Mouse (Mus musculus) gastrocnemius, adult 18-20 months (tissue): ENCODE measurements around the gene Snap29. TPM values are rescaled to one million over a fixed set of nuclear protein-coding genes. Genes with fewer than 3 reads are reported as not detected.

Experiments
- DNase-seq: peaks from one replicate; pipeline ENCODE4 v3.0.0; 2021; ENCODE audit warnings: low spot score
- total RNA-seq, 2 experiments: library from RNA; stranded (reverse); gene quantifications; 2 replicates each; pipeline ENCODE4 v1.2.3; 2021

Gene Snap29
- total RNA-seq, 2 experiments from 2014 or later = 17.7 to 19.1 TPM

DNA sequence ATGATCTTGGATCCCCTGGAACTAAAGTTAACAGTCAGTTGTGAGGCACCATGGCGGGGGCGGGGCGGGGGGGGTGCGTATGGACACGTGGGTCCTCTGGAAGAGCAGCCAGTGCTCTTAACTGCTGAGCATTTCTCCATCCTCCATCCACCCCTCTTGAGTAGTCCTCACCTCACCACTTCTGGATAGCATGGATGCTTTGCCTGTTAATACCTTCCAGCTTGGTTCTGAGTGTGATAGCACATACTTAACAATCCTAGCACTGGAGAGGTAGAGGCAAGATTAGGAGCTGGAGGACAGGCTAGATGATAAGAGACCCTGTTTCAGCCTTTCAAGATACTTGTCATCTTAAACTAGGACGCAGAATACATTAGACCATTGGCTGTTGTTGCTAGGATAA lies 66.7 kb downstream of the Snap29 start:
- no peak for DNase-seq

DNA sequence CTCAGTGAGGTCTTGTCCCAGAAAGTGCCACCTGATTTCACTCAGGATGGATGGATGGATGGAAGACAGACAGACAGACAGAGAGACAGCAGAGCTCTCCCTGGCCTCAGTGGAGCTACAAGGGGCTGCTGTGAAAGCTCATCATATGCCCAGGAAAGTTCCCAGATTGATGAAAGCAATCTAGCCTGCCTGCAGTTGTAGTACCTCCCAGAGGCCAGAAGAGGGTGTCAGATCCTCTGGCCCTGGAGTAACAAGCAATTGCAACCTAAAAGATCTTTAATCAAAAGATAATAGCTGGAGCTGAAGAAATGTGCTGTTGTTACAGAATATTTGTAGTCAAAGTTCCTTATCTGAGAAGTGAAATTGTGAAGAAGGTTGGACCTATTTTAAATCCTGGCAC lies 68.3 kb downstream of the Snap29 start:
- DNase-seq = no peak

DNA sequence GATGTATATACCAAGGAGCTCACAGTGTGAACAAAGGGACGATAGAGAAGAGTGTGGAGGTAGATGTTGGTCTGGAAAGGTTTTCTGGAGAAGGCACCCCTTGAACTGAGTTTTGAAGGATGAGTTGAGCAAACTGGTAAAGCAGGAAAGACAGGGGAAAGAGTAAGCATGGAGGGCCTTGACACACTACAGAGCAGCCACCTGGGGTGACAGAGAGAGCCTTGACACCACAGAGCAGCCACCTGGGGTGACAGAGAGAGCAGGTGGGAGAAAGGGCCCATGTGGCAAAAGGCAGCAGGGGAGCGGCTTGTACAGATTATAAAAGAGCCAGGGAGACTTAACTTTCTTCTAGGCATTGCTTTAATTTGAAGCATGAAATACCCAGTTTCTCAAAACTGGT lies 69.0 kb downstream of the Snap29 start:
- DNase-seq = no peak

DNA sequence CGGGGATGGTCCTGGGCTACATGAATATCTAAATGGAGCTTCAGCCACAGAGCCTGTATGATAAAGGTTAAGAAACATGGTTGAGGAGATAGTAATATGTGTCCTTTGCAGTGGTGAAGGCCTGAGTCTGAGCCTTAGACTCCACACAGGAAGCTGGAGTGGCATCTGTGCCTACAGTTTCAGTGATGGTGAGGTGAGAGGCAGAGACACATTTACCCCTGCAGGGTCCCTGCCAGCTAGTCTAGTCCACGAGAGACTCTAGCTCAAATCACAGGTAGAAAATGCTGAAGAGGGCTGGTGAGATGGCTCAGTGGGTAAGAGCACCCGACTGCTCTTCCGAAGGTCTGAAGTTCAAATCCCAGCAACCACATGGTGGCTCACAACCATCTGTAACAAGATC lies 69.5 kb downstream of the Snap29 start:
- no peak for DNase-seq

DNA sequence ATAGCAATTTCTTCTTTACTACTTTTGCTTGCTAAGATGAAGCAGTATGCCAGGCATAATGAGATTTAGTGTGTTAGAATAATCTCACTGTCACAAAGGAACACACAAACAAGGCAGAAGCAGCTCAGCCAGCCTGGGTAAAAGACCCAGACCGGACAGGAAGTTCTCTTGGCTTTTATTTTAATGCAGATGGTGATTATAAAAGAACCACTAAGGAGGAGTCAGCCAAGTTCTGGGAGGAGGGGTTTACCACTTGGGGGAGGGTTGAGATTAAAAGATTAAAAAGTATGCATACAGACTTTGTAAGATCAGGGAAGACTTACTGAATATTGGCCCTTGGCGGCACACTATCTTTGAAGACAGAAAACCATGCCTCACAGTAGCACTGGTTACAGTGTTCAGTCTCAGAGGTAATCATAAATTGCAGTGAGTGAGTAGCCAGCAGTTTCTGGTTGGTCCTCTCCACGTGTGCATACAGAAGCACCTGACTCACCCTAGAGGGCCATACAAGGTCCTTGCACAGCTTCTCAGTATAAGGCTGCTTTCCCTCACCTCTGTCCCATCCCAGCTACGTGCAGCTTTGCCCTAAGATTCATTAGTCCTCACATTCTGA lies 72.7 kb downstream of the Snap29 start:
- DNase-seq = no peak

Other genes with a start within 250 kb of the Snap29 start
- 100 to 1,000 TPM; 146 to 149 TPM for gene Ube2l3, start 203.3 kb upstream of the Snap29 start, total RNA-seq
- under 1 TPM; 0.05 to 0.07 TPM for gene Rimbp3, start 197.4 kb upstream of the Snap29 start, total RNA-seq
- gene Hic2, start 172.4 kb upstream of the Snap29 start, total RNA-seq = 1 to 10 TPM; 1.4 to 1.7 TPM
- gene Tmem191c, start 129.9 kb upstream of the Snap29 start, total RNA-seq = 1 to 10 TPM in 1 of 2 experiments, under 1 TPM in 1; 0.97 to 1.9 TPM
- under 1 TPM in 1 of 2 experiments, not detected in 1; 0.31 TPM for gene Serpind1, start 74.6 kb upstream of the Snap29 start, total RNA-seq
- gene Pi4ka, start 328 bp downstream of the Snap29 start, total RNA-seq = 10 to 100 TPM; 21.3 to 27.7 TPM
- gene Crkl, start 46.0 kb downstream of the Snap29 start, total RNA-seq = 10 to 100 TPM; 23.4 to 30.2 TPM
- under 1 TPM in 1 of 2 experiments, not detected in 1; 0.43 TPM for gene Aifm3, start 83.6 kb downstream of the Snap29 start, total RNA-seq
- gene Lztr1, start 102.7 kb downstream of the Snap29 start, total RNA-seq = 10 to 100 TPM; 17.1 to 18.9 TPM
- gene Thap7, start 125.2 kb downstream of the Snap29 start, total RNA-seq = 10 to 100 TPM; 15.3 to 17.1 TPM
- gene Lrrc74b, start 155.3 kb downstream of the Snap29 start, total RNA-seq = 1 to 10 TPM; 1.7 to 2.4 TPM
- 10 to 100 TPM in 1 of 2 experiments, 1 to 10 TPM in 1; 8.7 to 11.8 TPM for gene P2rx6, start 155.9 kb downstream of the Snap29 start, total RNA-seq
- gene Slc7a4, start 177.2 kb downstream of the Snap29 start, total RNA-seq = under 1 TPM in 1 of 2 experiments, not detected in 1; 0.39 TPM
- 10 to 100 TPM; 10.4 to 14.3 TPM for gene Smpd4, start 213.4 kb downstream of the Snap29 start, total RNA-seq
- gene Ccdc74a, start 240.5 kb downstream of the Snap29 start, total RNA-seq = under 1 TPM; 0.33 to 0.48 TPM